Mouse (Mus musculus) frontal cortex, postnatal 25 days (tissue): Measurements from ENCODE around the gene Slc30a1.

ENCODE experiments used
- DNase-seq, 2 experiments: peaks; one replicate each; pipeline ENCODE4 v3.0.0; 2022; ENCODE audit warnings: low spot score in 2 of 2

Gene Slc30a1

DNA sequence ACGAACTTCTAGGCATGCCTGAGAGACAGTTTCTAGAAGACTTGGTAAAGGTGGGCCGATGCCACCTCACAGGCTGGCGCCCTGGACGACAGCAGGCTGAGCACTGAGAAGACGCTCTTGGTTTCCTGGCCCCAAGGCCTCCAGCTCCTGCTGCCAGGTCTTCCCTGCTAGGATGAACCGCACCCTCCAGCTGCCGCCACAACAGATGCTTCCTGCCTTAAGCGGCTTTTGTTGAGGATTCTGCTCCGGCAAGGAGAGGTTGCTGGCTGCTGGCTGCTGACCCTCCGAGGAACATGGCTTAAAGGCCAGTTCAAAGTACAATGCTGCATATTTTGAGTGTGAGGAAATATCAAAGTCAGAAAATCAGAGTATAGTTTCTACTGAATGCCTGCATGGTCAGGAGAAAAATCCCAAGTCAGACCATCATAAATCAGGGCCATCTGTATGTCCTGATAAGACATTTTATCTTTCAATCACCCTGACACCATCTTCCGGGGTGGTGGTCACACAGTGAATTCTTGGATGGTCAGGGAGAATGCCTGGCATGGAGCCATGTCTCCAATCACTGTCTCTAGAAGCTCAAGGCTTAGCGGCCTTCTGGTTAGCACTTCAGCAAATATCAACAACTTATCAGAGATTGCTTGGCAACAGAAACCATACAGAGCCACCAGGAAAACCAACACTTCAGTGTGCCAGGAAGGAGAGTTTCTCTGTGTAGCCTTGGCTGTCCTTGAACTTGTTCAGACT, 9.6 kb upstream of the Slc30a1 start:
- DNase-seq: no peak

GRCm38 (mm10) chr1:191905637-191906533, 682 bp upstream of the Slc30a1 start:
- DNase-seq: peak in 1 of 2 experiments; percentile 27

GRCm38 (mm10) chr1:191907431-191907810, 854 bp downstream of the Slc30a1 start:
- DNase-seq: peak; percentile 63 to 72

DNA sequence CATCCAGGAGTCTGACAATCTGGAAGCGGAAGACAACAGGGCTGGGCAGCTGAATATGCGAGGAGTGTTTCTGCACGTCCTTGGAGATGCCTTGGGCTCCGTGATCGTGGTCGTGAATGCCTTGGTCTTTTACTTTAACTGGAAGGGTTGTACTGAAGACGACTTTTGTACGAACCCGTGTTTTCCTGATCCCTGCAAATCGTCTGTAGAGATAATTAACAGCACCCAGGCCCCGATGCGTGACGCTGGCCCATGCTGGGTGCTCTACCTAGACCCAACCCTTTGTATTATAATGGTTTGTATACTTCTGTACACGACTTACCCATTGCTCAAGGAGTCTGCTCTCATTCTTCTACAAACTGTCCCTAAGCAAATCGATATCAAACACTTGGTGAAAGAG, 2.3 kb downstream of the Slc30a1 start:
- DNase-seq: no peak

DNA sequence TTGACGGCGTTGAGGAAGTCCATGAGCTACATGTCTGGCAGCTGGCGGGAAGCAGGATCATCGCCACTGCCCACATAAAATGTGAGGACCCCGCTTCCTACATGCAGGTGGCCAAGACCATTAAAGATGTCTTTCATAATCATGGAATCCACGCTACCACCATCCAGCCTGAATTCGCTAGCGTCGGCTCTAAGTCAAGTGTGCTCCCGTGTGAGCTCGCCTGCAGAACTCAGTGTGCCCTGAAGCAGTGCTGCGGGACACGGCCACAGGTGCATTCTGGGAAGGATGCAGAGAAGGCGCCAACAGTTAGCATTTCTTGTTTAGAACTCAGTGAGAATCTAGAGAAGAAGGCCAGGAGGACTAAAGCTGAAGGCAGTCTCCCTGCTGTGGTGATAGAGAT, 2.7 kb downstream of the Slc30a1 start:
- no peak for DNase-seq

GRCm38 (mm10) chr1:191910646-191911045, 4.1 kb downstream of the Slc30a1 start:
- DNase-seq: no peak

- no peak for DNase-seq
Observed at GRCm38 (mm10) chr1:191911067-191911668, 4.6 kb downstream of the Slc30a1 start.

DNA sequence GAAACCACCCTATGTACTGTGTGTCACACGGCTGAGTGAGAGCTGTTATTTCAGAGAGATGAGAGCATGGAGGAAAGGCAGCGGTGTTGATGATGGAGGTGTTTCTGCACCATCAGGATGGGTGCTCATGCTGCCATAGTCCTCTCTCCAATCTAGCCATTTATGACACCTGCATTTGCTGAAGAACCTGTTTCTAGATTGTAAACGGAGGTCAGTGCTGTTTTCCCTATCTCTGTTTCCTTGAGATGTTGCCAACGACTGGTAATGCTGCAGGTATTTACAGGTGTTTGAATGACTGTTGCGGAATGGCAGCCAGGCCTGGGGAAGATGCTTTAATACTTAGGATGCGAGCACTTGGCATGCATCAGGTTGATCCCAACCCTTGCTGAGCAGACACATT, 8.1 kb downstream of the Slc30a1 start:
- DNase-seq: no peak

GRCm38 (mm10) chr1:191915586-191915985, 9.0 kb downstream of the Slc30a1 start:
- DNase-seq: no peak

- no peak for DNase-seq
Observed at GRCm38 (mm10) chr1:191916876-191917275, 10.3 kb downstream of the Slc30a1 start.

DNA sequence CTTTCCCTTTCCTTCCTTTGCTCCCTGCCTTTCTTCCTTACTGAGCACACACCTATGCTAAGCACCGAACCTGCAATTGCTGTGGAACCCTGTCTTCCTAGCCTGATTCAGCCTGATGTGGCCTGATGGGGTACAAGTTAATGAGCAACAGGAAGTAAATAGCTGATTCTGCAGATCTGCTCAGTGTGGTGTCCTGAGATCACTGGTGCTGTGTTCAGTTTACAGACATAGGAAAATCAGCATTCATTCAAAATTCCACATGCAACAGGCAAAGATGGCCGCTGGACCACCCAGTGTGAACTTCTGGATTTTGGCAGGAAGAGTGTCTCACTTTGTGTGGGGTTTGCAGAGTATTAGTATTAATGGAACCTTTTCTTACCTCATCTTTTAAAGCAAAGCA, 12.8 kb downstream of the Slc30a1 start:
- DNase-seq: no peak

GRCm38 (mm10) chr1:191921701-191922100, 15.1 kb downstream of the Slc30a1 start:
- no peak for DNase-seq

DNA sequence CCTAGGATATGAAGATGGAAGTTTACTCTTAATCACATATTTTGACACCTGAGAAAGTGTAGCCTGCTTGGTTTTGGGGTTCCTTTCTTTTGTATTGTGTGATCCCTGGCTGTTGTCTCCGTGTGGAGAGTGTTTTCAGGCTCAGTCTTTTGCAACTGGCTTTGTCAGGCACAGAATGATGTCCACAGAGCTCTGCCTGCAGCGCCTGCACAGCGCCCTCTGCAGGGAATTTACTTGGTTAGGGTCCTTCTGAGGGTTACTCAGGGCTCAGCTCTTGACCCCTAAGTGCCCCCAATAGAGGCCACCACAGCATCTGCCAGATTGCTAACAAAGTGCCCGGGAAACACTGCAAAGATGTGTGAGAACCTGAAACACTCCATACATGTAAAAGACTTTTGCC, 18.9 kb downstream of the Slc30a1 start:
- DNase-seq: no peak

DNA sequence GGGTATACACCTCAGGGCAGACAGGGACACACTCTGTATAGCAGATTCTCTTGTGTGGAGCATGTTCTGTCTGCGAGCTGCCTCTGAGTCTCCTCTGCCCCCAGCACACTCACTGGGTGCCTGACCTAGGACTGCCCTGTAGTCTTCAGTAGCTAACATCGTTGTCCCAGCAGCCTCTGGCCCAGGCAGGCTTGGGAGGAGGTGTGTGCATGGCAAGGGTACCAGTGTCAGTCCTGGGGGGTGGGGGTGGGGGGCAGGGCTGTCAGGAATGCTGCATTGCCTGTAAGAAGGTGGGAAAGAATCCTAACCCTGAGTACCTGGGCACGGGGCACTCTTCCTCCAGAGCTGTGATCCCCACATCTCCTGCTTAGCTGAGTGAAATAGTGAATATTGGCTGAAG, 20.1 kb downstream of the Slc30a1 start:
- no peak for DNase-seq

- DNase-seq: no peak
Observed at GRCm38 (mm10) chr1:191928345-191928744, 21.8 kb downstream of the Slc30a1 start.

DNA sequence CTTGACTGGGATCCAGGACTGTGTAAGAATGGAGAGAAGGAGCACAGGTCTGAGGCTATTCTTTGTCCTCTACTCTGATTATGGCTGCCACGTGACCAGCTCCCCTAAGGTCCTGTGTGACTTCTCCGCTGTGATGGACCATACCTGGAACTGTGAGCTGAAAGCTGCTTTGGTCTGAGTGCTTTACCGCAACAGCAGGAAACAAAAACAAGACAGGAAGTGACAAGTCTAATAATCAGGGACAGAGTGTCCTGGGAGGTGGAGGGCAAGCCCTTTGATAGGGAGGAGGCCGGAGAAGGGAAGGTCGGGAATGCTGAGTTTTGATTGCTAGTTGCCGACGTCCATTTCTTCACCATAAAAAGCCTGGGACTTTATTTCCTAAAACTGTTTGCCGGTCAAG, 22.5 kb downstream of the Slc30a1 start:
- DNase-seq: no peak

DNA sequence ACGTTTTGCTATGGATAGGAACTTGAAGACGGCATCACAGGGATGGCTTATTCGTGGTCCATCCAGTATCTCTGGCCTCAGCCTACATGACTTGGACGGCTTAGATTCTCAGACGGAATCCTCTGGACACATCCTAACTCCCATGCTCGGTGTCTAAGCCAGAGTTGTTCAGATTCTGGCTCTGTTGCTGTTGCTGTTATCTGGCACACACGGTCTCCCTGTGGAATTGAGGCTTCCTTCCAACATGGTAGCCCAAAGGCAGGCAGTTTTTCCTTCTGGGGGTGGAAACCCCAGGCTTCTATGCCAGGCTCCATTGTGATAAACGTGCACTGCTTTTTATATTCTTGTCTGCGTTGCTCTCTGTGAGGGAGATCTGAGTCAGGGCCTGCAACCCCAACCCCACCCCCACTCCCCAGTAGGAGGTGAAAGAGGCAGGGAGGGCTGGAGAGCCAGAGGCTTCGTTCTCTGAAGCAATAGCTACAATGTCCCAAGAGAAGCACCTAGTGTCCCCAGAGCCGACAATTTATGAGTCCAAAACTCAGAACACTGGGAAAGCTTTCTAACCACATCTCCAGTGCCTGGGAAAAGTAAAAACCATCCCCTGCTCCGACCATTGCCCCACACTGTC, 23.4 kb downstream of the Slc30a1 start:
- no peak for DNase-seq

DNA sequence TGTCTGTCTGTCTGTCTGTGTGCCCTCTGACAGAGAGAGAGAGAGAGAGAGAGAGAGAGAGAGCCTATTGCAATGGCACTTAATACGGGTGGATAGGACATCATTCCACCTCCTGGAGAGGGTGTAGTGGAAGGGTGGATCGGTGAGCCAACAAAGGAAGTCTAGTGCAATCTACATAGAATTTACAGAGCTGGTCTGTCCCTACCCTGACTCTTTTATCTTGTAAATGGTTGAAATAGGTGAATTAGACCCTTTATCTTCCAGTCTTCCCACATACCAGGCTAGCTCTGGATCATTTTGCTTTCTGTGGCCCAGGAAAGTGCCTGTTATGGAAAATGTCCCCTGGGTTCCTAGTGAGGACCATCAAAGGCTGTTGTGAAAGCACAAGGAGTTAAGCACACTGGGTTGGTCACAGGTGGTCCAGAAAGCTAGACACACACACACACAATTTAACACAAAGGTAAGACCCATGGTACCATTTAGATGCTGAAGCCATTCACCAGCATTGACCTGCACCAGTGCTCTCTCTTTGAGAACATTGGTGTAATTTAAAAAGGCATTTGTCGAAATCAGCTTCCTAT, 24.0 kb downstream of the Slc30a1 start:
- DNase-seq: no peak

GRCm38 (mm10) chr1:191932286-191932985, 25.9 kb downstream of the Slc30a1 start:
- DNase-seq: no peak

DNA sequence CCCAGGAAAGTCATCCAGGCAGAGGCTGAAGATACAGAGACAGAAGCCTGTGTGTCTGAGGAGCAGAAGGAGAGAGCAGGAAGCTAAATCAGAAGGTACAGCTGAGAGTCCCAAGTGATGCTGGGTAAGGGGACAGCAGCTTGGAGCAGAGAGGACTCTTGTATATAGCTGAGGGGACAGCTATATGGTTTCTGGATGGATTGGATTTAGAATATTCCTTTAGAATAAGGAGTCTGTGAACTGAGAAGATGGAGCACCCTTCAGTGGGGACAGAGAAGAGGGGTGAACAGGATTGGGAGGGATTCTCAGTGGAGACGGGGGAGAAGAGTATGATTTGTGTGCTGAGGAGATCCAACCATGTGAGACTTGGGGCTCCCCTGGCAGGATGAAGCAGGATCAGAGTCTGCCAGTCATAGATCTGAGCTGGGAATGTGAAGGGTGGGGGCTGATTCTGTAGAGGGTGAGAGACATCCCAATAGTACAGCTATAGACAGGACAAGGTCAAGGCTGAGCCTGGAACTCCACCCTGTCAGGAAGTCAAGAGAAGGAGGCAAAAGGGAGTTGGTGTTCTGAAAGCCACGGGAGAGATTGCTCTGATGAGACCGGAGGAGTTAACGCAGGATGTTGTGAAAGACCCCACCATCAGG, 26.5 kb downstream of the Slc30a1 start:
- DNase-seq: no peak

GRCm38 (mm10) chr1:191943638-191944037, 37.1 kb downstream of the Slc30a1 start:
- no peak for DNase-seq
